Mouse (Mus musculus): ENCODE measurements around the gene Ankle2.

The Ankle2 gene

GRCm38 (mm10) chr5:110284536-110284935 is 53.7 kb downstream of the Ankle2 start:
- in situ Hi-C loops (cut with MboI, MseI), result no loop called here

GRCm38 (mm10) chr5:110285156-110285555 is 54.4 kb downstream of the Ankle2 start:
- in situ Hi-C loops (cut with MboI, MseI), result no loop called here

DNA sequence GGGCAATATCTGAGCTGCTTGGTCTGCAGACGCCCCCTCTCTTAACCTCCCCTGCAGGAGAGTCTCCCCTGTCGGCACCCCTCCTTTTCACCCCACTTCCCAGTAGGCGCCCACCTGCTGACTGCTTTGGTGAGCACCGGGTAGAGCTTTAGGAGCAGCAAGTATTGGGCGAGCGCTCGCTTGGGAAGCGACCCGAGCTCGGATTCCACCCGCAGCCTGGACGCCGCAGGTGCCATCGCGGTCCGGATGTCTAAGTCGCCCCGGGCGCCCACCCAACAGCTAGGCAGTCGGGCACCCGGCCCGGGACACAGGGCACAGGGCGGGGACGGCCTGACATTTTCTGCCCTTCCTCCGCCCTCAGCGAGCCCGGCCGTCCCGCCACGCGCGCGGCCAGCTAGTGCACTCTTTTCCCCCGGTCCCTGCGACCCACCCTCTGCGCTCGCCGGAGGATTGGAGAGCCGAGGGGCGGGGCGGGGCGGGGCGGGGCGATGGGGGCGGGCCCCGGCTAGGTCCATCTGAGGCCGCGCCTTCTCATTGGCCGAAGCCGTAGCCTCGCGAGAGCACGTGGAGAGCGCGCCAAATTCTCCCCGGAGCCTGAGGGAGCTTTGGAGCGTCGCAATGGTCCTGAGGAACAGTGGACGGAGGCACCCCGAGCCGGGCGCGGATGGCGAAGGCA is 55.1 kb downstream of the Ankle2 start, which contains the start of the genes Pxmp2 and Pole:
Pxmp2 (minus strand) TSS at position 417 of the 676 bp plus-strand sequence.
Pole (plus strand) TSS at position 537 of the 676 bp plus-strand sequence.
- in situ Hi-C loops (cut with MboI, MseI), result no loop called here

- in situ Hi-C loops (cut with MboI, MseI), result no loop called here
Observed at GRCm38 (mm10) chr5:110286446-110287083, 55.8 kb downstream of the Ankle2 start.

- in situ Hi-C loops (cut with MboI, MseI), result no loop called here
Observed at GRCm38 (mm10) chr5:110287084-110287475, 56.3 kb downstream of the Ankle2 start.

- in situ Hi-C loops (cut with MboI, MseI), result loop anchor here (5.0 kb wide), 1 partner anchor 39 kb away; no protein-coding TSS in a partner anchor
Observed at GRCm38 (mm10) chr5:110291649-110292048, 60.8 kb downstream of the Ankle2 start.

DNA sequence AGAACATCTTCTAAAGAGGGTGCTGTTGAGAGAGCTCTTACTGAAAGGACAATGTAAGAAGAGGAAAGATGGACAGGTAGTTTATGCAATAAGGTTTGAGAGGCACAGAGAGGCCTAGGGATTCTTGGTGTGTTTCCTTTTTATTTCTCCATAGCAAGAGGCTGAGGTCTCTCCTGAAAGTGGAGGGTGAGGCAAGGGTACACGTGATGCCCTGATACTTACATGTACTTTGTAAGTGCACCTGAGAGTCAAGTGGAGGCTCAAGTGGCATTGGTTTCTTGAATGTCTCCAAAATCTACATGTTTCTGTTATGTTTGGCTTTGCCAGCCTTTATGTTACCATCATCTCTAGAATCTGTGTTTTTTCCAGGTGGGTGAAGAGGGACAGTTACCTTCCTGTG is 65.8 kb downstream of the Ankle2 start:
- in situ Hi-C loops (cut with MboI, MseI), result no loop called here

DNA sequence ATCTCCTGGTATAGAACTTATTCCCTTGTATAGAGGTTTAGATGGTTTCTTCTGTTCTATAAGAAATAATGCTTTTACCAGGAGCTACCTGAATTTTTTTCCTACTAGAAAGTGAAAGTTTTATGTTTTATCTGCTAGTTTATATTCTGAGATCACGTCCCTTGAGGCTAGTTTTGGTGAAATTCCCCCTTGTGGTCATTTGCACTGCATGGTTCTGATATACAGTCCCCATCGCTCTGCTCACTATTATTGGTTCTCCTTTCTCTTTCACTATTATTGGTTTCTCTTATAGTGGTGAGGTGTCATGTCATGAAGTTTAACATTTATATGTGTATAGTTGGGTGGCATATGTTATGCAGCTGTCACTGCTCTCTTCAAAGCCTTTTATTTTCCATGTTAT is 69.8 kb downstream of the Ankle2 start:
- in situ Hi-C loops (cut with MboI, MseI), result loop anchor here (25.0 kb wide), 1 partner anchor 1688 kb away; no protein-coding TSS in a partner anchor

Measured in regulatory T cell (primary cell).